Mouse (Mus musculus) ES-CJ7 (cell line): ENCODE data around the gene Dis3l2.

Experiments used
- DNase-seq: peaks from one replicate; pipeline ENCODE4 v3.0.0; 2011; ENCODE audit warnings: low read depth, low spot score

The Dis3l2 gene

GRCm38 (mm10) chr1:86703300-86703964 lies at the start of gene Dis3l2:
Gene Dis3l2 (plus strand): TSS chr1:86703808.
- peak; percentile 93 for DNase-seq

- DNase-seq = no peak
Observed at GRCm38 (mm10) chr1:86657071-86657470, 46.5 kb upstream of the Dis3l2 start.

- no peak for DNase-seq
Observed at GRCm38 (mm10) chr1:86665091-86665490, 38.5 kb upstream of the Dis3l2 start.

- DNase-seq = peak; percentile 86
Observed at GRCm38 (mm10) chr1:86669552-86670273, 33.9 kb upstream of the Dis3l2 start.

GRCm38 (mm10) chr1:86670279-86671038 lies 33.1 kb upstream of the Dis3l2 start, which contains the start of gene Nppc:
Gene Nppc (minus strand): TSS chr1:86670571.
- DNase-seq = peak; percentile 78

GRCm38 (mm10) chr1:86674385-86674784 lies 29.2 kb upstream of the Dis3l2 start:
- no peak for DNase-seq

- no peak for DNase-seq
Observed at GRCm38 (mm10) chr1:86675126-86675525, 28.5 kb upstream of the Dis3l2 start.

- no peak for DNase-seq
Observed at GRCm38 (mm10) chr1:86677624-86678023, 26.0 kb upstream of the Dis3l2 start.

- DNase-seq = no peak
Observed at GRCm38 (mm10) chr1:86678667-86679066, 24.9 kb upstream of the Dis3l2 start.

GRCm38 (mm10) chr1:86687236-86687635 lies 16.4 kb upstream of the Dis3l2 start:
- DNase-seq = no peak

- no peak for DNase-seq
Observed at GRCm38 (mm10) chr1:86691027-86691426, 12.6 kb upstream of the Dis3l2 start.

GRCm38 (mm10) chr1:86696948-86697347 lies 6.7 kb upstream of the Dis3l2 start:
- DNase-seq = peak; percentile 76

- DNase-seq = peak; percentile 71
Observed at GRCm38 (mm10) chr1:86698721-86699120, 4.9 kb upstream of the Dis3l2 start.

- peak; percentile 87 for DNase-seq
Observed at GRCm38 (mm10) chr1:86699346-86700136, 4.1 kb upstream of the Dis3l2 start.

GRCm38 (mm10) chr1:86700367-86700766 lies 3.2 kb upstream of the Dis3l2 start:
- DNase-seq = no peak

GRCm38 (mm10) chr1:86703965-86704326 lies 338 bp downstream of the Dis3l2 start:
- peak; percentile 37 for DNase-seq

- no peak for DNase-seq
Observed at GRCm38 (mm10) chr1:86705461-86705860, 1.9 kb downstream of the Dis3l2 start.

GRCm38 (mm10) chr1:86709546-86709945 lies 5.9 kb downstream of the Dis3l2 start:
- DNase-seq = no peak

GRCm38 (mm10) chr1:86712045-86712444 lies 8.4 kb downstream of the Dis3l2 start:
- DNase-seq = no peak

GRCm38 (mm10) chr1:86713054-86713453 lies 9.4 kb downstream of the Dis3l2 start:
- no peak for DNase-seq

GRCm38 (mm10) chr1:86718190-86718589 lies 14.6 kb downstream of the Dis3l2 start:
- DNase-seq = no peak

- peak; percentile 63 for DNase-seq
Observed at GRCm38 (mm10) chr1:86719391-86719790, 15.8 kb downstream of the Dis3l2 start.
